Mouse (Mus musculus) hindbrain, embryonic 10.5 days (tissue): ENCODE measurements around the gene Thegl. TPM values are rescaled to one million over a fixed set of nuclear protein-coding genes. Genes with fewer than 3 reads are reported as not detected.

Source experiments
- DNase-seq: peaks from one replicate; pipeline ENCODE4 v3.0.0-alpha.2; 2017; ENCODE audit warnings: low spot score
- H3K27ac ChIP-seq: fragments of 300-500 bp; sonication (generic); 2 replicates; pipeline ENCODE4 v1.5.1; 2016; ENCODE audit warnings: mild to moderate bottlenecking, moderate library complexity
- H3K27me3 ChIP-seq: fragments of 300-500 bp; sonication (generic); 2 replicates; pipeline ENCODE4 v1.6.1; 2016; ENCODE audit warnings: mild to moderate bottlenecking; ENCODE audit not compliant: poor library complexity, insufficient read depth, severe bottlenecking
- H3K36me3 ChIP-seq: fragments of 300-500 bp; sonication (generic); 2 replicates; pipeline ENCODE4 v1.6.1; 2016; ENCODE audit warnings: mild to moderate bottlenecking, moderate library complexity
- H3K4me1 ChIP-seq: fragments of 300-500 bp; sonication (generic); replicated peaks from 2 replicates; pipeline ENCODE4 v1.6.1; 2016; ENCODE audit warnings: mild to moderate bottlenecking
- H3K4me3 ChIP-seq: fragments of 300-500 bp; sonication (generic); 2 replicates; pipeline ENCODE4 v1.5.1; 2016; ENCODE audit warnings: mild to moderate bottlenecking, moderate library complexity
- H3K9me3 ChIP-seq: fragments of 300-500 bp; sonication (generic); 2 replicates; pipeline ENCODE4 v1.6.1; 2016; ENCODE audit warnings: mild to moderate bottlenecking, moderate library complexity
- WGBS: fragments of 180-500 bp; shearing (Covaris S2); methylation state at CpG from one replicate; pipeline ENCODE4 v1.1.7; 2016; 5-methylcytosine and 5-hydroxymethylcytosine counted together
- polyA plus RNA-seq: library from polyadenylated mRNA; unstranded; fragments of >200 nt; fragmentation: Nextera tagmentation; extraction: Ambion mirVana; gene quantifications from 2 replicates; pipeline ENCODE4 v1.2.1, GENCODE M21; 2016

The Thegl gene
- polyA plus RNA-seq, 1 experiment from 2014 or later: 0.13 TPM

GRCm38 (mm10) chr5:77061372-77062038, 45.7 kb downstream of the Thegl start:
- H3K4me1 ChIP-seq: peaks cover 22% of the 10 kb centered on the region
- 33% methylated on average over 17 of the region's 17 CpGs for WGBS
- H3K4me3 ChIP-seq: no peak overlapping the region
- DNase-seq: peak; percentile 75
- H3K27ac ChIP-seq: no peak overlapping the region
- H3K36me3 ChIP-seq: no peaks in the 10 kb centered on the region
- H3K27me3 ChIP-seq: no peaks in the 10 kb centered on the region
- H3K9me3 ChIP-seq: no peaks in the 10 kb centered on the region

DNA sequence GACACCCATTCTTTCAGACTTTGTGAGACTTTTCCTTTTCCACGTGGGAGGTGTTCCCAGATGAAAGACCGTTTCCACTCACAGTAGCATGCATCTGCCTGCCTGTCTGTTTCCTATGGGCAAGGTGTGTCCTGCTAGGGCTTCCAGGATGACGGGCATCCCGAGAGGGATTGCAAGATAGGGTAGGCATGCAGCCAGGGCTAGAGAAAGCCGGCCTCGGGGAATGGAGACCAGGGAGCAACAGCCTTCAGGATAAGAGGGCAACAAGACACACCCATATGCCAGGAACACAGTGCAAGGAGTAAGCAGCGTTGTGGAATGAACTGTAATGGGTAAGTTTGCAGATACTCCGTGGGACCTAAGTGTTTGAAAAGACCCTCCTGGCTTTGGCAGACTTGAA, 51.5 kb downstream of the Thegl start:
- no peaks in the 10 kb centered on the region for H3K27me3 ChIP-seq
- no peak overlapping the region for H3K4me3 ChIP-seq
- H3K4me1 ChIP-seq: no peaks in the 10 kb centered on the region
- WGBS: 82% methylated on average over 8 of the region's 8 CpGs
- H3K27ac ChIP-seq: no peak overlapping the region
- no peaks in the 10 kb centered on the region for H3K9me3 ChIP-seq
- H3K36me3 ChIP-seq: no peaks in the 10 kb centered on the region
- DNase-seq: no peak

GRCm38 (mm10) chr5:77070987-77071386, 55.2 kb downstream of the Thegl start:
- Histone ChIP-seq H3K4me1 (no peaks in the 10 kb centered on the region), H3K27ac (no peak overlapping the region), H3K27me3 (no peaks in the 10 kb centered on the region), H3K9me3 (no peaks in the 10 kb centered on the region), H3K36me3 (no peaks in the 10 kb centered on the region), H3K4me3 (no peak overlapping the region)
- 80% methylated on average over 2 of the region's 2 CpGs for WGBS
- no peak for DNase-seq

- no peak for DNase-seq
- Histone ChIP-seq H3K27me3 (no peaks in the 10 kb centered on the region), H3K4me3 (no peak overlapping the region), H3K27ac (no peak overlapping the region), H3K9me3 (no peaks in the 10 kb centered on the region), H3K36me3 (no peaks in the 10 kb centered on the region), H3K4me1 (no peaks in the 10 kb centered on the region)
- 89% methylated on average over 3 of the region's 3 CpGs for WGBS
These were observed 55.8 kb downstream of the Thegl start for GRCm38 (mm10) chr5:77071626-77072025.

DNA sequence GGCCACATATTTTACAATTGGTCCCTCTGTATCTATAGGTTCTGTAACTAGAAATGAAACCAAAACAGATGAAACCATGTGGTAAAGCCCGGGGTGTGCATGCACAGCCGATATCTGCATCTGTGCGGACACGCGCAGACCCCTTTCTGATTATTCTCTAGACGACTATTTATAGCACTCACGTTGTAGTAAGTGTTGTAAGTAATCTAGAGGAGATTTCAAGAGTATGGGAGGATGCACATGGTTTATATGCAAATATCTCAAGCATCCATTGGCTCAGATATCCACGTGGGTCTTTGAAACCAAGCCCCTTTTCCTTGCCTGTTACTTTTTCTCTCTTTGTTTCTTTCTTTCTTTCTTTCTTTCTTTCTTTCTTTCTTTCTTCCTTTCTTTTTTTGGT, 58.0 kb downstream of the Thegl start:
- Histone ChIP-seq H3K36me3 (no peaks in the 10 kb centered on the region), H3K27ac (no peak overlapping the region), H3K4me3 (no peak overlapping the region), H3K27me3 (no peaks in the 10 kb centered on the region), H3K4me1 (no peaks in the 10 kb centered on the region), H3K9me3 (peaks cover 5% of the 10 kb centered on the region; the same call in 1 of the 2 replicates)
- 91% methylated on average over 8 of the region's 8 CpGs for WGBS
- DNase-seq: no peak

DNA sequence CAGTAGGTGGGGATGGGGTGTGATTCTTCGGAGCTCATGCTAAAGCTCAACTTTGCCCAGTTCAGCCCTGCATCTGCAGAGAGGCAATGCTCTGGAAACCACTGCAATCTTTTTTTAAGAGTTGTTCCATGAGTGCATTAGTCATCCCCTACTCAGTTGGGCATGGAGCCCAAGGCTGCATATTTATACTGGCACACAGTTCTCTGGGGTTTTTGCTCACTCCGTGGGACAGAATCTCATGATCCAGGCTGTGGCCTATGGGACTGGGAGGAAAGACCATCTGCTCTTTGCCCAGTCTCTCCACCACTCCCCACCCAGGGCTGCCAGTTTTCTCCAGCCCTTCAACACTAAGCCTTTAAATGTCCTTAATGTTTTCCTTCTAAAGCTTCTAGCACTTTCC, 59.1 kb downstream of the Thegl start:
- no peaks in the 10 kb centered on the region for H3K36me3 ChIP-seq
- 86% methylated on average over 2 of the region's 2 CpGs for WGBS
- DNase-seq: no peak
- no peaks in the 10 kb centered on the region for H3K4me1 ChIP-seq
- no peaks in the 10 kb centered on the region for H3K27me3 ChIP-seq
- H3K9me3 ChIP-seq: peaks cover 5% of the 10 kb centered on the region; the same call in 1 of the 2 replicates
- H3K4me3 ChIP-seq: no peak overlapping the region
- no peak overlapping the region for H3K27ac ChIP-seq

DNA sequence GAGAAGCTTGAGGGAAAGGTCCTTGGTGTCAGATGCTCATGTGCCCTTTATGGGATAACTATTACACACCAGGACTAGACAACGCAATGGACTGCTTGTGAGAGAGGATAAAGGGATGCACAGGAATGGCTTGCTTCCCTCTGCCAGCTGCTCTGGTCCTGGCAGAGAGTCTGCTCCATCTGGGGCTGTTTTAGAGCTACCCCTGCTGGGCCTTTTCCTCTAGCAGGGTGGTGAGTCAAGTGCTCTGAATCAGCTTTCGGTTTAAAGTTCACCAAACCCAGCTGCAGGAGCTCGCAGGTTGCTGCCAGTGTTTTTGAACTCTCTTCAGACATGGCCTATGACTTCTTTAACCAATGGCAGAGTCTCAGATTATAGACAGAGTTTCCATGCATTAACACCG, 60.1 kb downstream of the Thegl start:
- no peak overlapping the region for H3K27ac ChIP-seq
- 91% methylated on average over 4 of the region's 4 CpGs for WGBS
- H3K27me3 ChIP-seq: no peaks in the 10 kb centered on the region
- DNase-seq: no peak
- H3K36me3 ChIP-seq: no peaks in the 10 kb centered on the region
- peaks cover 5% of the 10 kb centered on the region; the same call in 1 of the 2 replicates for H3K9me3 ChIP-seq
- no peak overlapping the region for H3K4me3 ChIP-seq
- H3K4me1 ChIP-seq: no peaks in the 10 kb centered on the region

DNA sequence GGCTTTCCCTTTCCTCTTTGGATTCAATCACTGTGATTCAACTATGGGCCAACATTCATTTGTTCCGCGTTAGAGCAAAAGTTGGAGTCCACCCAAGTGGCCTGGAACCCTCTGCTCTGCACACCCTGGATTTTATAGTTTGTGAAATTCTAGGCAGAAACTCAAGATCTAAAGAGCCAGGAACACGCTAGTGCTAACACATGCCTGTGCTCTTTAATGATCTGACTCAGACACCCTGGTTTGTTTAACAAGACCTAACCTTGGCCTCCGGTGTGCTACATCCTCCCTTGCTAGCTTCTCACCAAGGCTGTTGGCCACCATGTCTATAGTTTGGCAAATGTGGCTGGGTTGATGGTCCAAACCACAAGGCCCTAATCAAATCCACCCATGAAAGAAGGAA, 64.9 kb downstream of the Thegl start:
- Histone ChIP-seq H3K27me3 (no peaks in the 10 kb centered on the region), H3K9me3 (peaks cover 5% of the 10 kb centered on the region; the same call in 1 of the 2 replicates), H3K27ac (no peak overlapping the region), H3K4me1 (no peaks in the 10 kb centered on the region), H3K4me3 (no peak overlapping the region), H3K36me3 (no peaks in the 10 kb centered on the region)
- 94% methylated on average over 4 of the region's 4 CpGs for WGBS
- DNase-seq: no peak

GRCm38 (mm10) chr5:77082735-77083134, 66.9 kb downstream of the Thegl start:
- WGBS: 82% methylated on average over 7 of the region's 7 CpGs
- Histone ChIP-seq H3K27me3 (no peaks in the 10 kb centered on the region), H3K9me3 (no peaks in the 10 kb centered on the region), H3K4me3 (no peak overlapping the region), H3K27ac (no peak overlapping the region), H3K36me3 (no peaks in the 10 kb centered on the region), H3K4me1 (no peaks in the 10 kb centered on the region)
- no peak for DNase-seq

DNA sequence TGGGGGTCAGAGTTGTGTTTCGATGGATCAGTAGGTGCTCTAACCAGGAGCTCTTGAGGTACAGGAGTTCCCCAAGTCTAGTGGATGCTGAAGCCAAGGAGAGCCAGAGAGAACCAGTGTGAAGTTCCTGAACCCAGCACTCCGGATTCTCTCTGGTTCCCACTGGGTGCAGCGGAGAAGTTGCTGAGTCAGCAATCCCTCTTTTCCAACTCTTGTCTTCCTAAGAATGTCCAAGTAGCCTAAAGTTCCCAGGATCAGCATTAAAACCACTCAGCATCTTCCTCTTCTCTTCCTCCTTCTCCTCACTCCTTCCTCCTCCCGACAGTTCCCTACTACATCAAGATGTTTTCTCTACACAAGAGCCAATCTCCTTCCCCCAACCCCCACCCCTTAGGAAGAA, 68.6 kb downstream of the Thegl start:
- 88% methylated on average over 4 of the region's 4 CpGs for WGBS
- no peak for DNase-seq
- Histone ChIP-seq H3K4me1 (no peaks in the 10 kb centered on the region), H3K27ac (no peak overlapping the region), H3K36me3 (no peaks in the 10 kb centered on the region), H3K27me3 (no peaks in the 10 kb centered on the region), H3K4me3 (no peak overlapping the region), H3K9me3 (no peaks in the 10 kb centered on the region)

- Histone ChIP-seq H3K27ac (no peak overlapping the region), H3K4me1 (0 out of 2 replicates have a peak, but pooled peaks cover 2% of the 10 kb centered on the region), H3K36me3 (no peaks in the 10 kb centered on the region), H3K9me3 (no peaks in the 10 kb centered on the region), H3K27me3 (no peaks in the 10 kb centered on the region), H3K4me3 (no peak overlapping the region)
- DNase-seq: no peak
- WGBS: 89% methylated on average over 10 of the region's 10 CpGs
These were observed 70.1 kb downstream of the Thegl start for GRCm38 (mm10) chr5:77085753-77086450.

DNA sequence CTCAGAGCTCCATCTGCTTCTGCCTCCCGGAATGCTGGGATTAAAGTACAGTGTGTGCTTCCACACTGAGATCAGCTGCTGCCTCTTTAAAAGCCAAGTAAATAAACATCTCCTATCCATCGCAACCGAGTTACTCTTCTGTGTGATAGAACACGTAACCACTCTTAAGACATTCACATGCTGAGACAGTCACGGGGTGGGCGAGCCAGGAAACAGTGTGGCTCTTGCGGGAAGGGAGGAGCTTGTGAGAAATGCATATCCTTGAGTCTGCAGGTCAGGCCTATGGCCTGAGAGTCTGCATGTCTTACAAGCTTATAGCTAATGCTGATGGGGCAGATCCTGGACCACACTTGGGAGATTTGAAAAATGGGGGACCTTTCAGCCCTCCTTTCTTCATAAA, 70.7 kb downstream of the Thegl start:
- WGBS: 93% methylated on average over 7 of the region's 7 CpGs
- Histone ChIP-seq H3K4me3 (no peak overlapping the region), H3K27me3 (no peaks in the 10 kb centered on the region)

DNA sequence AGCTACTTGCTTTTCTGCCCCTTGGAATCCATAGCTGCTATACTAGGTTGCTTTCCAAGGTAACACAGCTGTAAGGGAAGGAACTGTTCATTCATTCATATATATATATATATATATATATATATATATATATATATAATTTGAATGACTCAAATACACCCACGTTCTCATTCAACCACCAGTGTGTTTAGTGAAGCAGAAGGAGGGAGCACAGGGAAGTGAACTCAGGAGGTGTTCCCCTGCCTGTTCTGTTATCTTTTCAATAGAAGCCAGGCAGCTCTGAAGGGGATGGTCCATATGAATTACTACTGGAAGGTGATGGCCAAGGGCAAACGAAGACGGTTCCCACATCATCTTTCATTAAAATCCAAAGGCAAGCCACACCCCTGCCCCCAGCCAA, 71.3 kb downstream of the Thegl start:
- Histone ChIP-seq H3K9me3 (no peaks in the 10 kb centered on the region), H3K4me1 (0 out of 2 replicates have a peak, but pooled peaks cover 2% of the 10 kb centered on the region), H3K27me3 (peaks cover 3% of the 10 kb centered on the region; the same call in 1 of the 2 replicates), H3K27ac (no peak overlapping the region), H3K4me3 (no peak overlapping the region), H3K36me3 (no peaks in the 10 kb centered on the region)
- WGBS: 90% methylated on average over 3 of the region's 3 CpGs
- DNase-seq: no peak

More for the DNA sequence above, 70.7 kb downstream of the Thegl start:
- no peak for DNase-seq
- no peak overlapping the region for H3K27ac ChIP-seq
- H3K36me3 ChIP-seq: no peaks in the 10 kb centered on the region
- 0 out of 2 replicates have a peak, but pooled peaks cover 2% of the 10 kb centered on the region for H3K4me1 ChIP-seq
- no peaks in the 10 kb centered on the region for H3K9me3 ChIP-seq
